Mouse (Mus musculus) granulocyte monocyte progenitor cell, adult 5-6 weeks (primary cell): ENCODE data around the gene Nol8. TPM values are rescaled to one million over a fixed set of nuclear protein-coding genes. Genes with fewer than 3 reads are reported as not detected.

Source experiments
- ATAC-seq: replicated peaks from 2 replicates; pipeline ENCODE4 v1.8.0; 2016; ENCODE audit warnings: mild to moderate bottlenecking, moderate TSS enrichment, inconsistent platforms; ENCODE audit not compliant: poor library complexity, severe bottlenecking
- total RNA-seq, 2 experiments: library from RNA; stranded (forward) in 1 of 2; stranded (reverse) in 1 of 2; fragments of 200-712, 200-1000 nt in 1 of 2; fragments of >200 nt in 1 of 2; fragmentation: Nextera tagmentation in 1 of 2; gene quantifications; 2 replicates each; pipeline ENCODE4 v1.2.3; 2014 to 2017

Nol8 gene
- total RNA-seq, 2 experiments from 2014 or later: 37.6 to 48.8 TPM

DNA sequence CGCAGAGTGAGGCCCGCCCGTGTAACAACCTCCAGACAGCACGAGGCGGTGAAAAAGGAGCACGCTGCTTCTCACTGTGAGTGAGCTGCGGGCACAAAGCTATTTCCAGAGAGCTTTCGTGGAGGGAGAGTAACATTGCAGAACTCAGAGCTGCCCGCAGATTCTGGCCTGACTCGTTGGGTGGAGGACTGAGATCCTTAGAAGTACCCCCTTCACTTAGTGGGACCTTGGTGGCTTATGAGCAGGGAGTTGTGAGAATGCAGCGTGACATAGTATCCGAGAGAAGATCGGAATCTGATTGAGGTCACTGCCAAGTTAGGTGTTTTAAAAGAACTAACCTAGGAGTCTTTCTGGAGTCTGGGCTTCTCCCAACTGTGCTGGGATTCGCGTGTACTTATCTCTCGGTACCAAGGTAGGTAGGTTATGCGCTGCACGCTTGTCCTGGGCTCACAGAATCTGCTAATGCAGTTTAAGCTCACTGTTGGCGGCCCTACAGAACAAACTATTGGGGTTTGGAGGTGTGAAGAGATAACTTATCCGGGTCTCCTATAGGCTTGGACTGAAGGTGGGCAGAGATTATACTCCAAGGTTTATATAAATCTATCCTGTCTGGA lies 29.5 kb downstream of the Nol8 start:
- peak; percentile 0; the same call in 1 of the 2 replicates for ATAC-seq

DNA sequence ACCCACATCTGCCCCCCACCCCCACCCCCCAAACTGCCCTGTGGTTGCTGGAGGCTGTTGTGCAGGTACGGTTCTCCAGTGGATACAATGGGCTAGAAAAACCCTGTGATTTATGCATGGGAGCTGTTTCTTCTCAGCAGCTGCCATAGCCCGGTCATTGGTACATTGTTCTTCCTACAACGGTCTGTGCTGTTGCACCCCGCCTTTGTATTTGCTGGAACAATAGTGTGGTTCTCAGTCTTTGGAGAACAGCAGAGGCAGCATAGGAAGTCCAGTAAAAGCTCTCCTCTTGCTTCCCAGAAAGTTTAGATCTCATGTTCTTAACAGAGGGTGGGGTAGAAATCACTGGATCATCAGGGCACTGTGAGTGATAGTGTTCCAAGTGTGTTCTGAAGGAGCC lies 31.4 kb downstream of the Nol8 start:
- no peak for ATAC-seq

DNA sequence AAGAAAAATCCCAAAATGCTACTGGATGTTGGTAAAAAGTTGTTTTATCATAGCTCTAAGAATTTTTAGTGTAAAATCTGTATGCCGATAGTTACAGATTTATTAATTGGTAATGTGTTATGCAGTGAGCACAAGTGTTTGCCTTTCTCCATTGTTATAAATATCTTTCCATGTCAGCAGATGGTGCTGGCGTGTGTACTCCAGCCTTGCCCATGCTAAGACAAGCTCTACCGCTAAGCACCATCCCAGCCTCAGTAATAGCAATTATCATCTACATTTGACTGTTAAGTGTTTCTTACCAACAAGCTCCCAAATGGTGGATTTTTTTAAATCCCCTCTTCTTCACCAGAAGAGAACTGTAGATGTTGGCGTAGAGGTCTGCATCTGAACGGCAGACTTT lies 38.2 kb downstream of the Nol8 start:
- ATAC-seq: no peak

DNA sequence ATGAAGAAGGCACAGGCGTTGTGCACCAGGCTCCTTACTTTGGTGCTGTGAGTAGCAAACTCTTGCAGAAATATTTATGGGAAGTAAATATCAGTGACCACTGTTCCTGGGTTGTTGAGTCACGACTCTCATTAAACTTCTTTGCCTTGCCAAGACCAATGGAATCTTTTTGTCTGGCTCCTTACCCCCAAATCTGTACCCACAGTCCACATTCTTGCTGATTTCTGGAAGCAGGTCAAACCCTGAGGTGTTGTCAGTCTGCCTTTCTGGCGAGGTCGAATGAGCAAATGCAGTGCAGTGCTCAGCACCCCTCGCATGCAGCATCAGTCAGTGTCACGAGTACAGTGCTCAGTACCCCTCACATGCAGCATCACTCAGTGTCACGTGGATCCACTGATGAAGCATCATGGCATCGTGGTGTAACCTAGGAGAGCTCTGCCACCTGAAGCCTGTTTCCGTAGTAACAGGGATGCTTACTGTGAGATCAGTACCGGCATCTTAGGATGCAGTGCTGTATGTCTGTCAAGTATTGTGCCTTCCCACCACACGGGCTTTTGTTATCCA lies 50.4 kb downstream of the Nol8 start:
- ATAC-seq: no peak

DNA sequence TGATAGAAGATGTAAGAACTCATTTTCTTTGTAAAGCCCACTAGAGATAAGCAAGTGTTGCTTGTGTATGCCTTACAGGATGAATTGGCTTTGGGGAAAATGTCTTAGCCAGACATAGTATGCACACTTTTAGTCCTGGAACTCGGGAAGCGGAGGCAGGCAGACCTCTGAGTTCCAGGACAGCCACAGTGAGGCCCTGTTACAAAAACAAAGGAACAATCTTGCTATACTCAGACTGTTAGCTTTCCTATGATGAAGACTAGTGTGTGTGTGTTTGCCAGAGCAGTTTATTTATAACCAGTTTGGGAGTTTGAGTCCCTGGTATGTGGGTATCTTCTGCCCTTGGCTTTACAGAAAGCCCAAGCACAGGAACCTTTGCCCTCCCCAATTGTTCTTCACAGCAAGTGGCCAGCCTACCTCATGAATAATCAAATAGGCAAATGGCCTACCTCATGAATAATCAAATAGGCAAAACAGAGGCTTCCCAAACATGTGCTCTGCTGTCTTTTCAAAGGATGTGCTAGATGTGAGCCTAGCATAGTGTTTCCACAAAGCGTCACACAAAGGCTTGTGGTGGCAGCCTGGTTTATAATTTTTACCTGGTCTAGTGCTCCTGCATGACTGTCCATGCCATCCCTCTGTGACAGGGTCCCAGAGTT lies 53.3 kb downstream of the Nol8 start:
- no peak for ATAC-seq

DNA sequence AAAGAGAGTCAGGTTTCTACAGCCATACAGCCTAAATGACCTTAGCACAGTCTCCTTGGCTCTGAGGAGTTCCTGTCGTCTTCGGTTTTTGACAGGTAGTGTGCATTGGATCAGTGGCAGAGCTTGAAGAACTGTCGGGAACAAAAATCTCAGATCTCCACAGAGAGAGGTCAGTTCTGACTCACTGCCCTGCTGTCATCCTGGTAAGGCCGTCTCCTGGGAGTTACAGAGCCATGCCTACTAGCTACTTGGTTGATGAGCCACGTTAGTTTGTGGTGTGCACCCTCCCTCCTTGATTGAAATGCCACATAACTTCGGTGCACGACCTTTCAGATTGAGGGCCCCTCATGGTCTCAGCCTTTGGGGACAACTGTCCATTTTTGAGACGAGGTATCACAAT lies 55.4 kb downstream of the Nol8 start:
- no peak for ATAC-seq

DNA sequence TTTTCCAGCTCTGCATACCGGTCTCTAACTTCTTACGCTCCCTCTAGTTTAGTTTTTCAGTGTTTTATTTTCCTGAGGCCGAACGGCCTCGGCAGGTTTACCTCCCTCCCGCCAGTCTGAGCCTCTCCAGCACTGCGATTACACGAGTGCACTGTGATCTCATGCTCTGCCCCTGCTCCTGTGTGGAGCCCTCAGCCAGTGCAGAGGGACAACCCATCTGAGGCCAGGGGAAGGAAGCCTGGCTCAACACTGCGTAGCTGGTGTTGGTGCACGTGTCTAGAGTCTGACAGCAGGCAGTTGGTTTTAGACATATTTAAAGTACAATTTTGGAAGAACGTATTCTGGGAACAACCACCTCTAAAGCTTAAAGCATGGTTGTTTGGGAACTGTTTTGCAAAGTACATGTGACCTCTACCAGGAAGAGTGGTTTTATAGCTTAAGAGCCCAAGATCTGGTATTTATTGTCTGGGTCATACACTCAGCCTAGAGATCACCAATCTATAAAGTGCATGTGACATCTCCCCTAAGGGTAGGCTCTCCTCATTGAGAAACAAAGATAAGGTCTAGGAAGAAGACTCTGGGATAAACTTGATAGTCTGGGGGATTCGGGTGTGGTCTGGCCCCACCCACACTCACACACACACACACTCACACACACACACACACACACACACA lies 59.3 kb downstream of the Nol8 start:
- ATAC-seq: no peak

DNA sequence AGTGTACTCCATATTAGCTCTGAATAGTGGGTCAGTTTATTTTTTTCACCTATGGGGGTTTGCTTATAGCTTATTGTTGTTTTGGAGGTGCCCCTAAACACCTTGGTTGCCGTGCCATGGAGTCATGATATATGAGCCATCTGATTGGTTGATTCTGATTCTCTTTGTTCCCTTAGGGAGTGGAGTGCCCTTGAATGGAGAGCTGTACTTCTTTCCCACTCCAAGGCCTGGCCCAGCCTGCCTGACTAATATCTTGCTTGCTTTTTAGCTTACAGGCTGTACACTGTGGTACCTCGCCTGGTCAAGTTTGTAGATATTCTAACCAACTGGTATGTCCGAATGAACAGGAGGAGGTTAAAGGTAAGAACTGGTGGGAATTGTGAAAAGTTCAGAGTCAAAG lies 66.4 kb downstream of the Nol8 start:
- ATAC-seq: no peak

Other genes starting within 250 kb of the Nol8 start
- 6.3 and 6.5 TPM in 2 replicates for gene Ippk, start 231.8 kb upstream of the Nol8 start, total RNA-seq (2014; fragmentation: Nextera tagmentation)
- 13.8 and 19.4 TPM in 2 replicates for gene Ippk, start 231.8 kb upstream of the Nol8 start, total RNA-seq (2017)
- 0.28 and 1.0 TPM in 2 replicates for gene Tes3-ps, start 159.8 kb upstream of the Nol8 start, total RNA-seq (2014; fragmentation: Nextera tagmentation)
- gene Tes3-ps, start 159.8 kb upstream of the Nol8 start, total RNA-seq (2017): 3.1 and 5.6 TPM in 2 replicates
- gene Ecm2, start 148.3 kb upstream of the Nol8 start, total RNA-seq (2014; fragmentation: Nextera tagmentation): 0.17 TPM in 1 of 2 replicates, not detected in the other
- gene Ecm2, start 148.3 kb upstream of the Nol8 start, total RNA-seq (2017): 0.26 TPM in 1 of 2 replicates, not detected in the other
- gene Aspn, start 108.6 kb upstream of the Nol8 start, total RNA-seq (2014; fragmentation: Nextera tagmentation): not detected in 2 replicates
- gene Aspn, start 108.6 kb upstream of the Nol8 start, total RNA-seq (2017): not detected in 2 replicates
- not detected in 2 replicates for gene Omd, start 70.6 kb upstream of the Nol8 start, total RNA-seq (2014; fragmentation: Nextera tagmentation)
- gene Omd, start 70.6 kb upstream of the Nol8 start, total RNA-seq (2017): not detected in 2 replicates
- not detected in 2 replicates for gene Ogn, start 45.0 kb upstream of the Nol8 start, total RNA-seq (2014; fragmentation: Nextera tagmentation)
- gene Ogn, start 45.0 kb upstream of the Nol8 start, total RNA-seq (2017): 0.56 TPM in 1 of 2 replicates, not detected in the other
- 23.0 and 27.6 TPM in 2 replicates for gene Cenpp, start 293 bp upstream of the Nol8 start, total RNA-seq (2014; fragmentation: Nextera tagmentation)
- 41.8 and 46.5 TPM in 2 replicates for gene Cenpp, start 293 bp upstream of the Nol8 start, total RNA-seq (2017)
- 72.0 and 84.6 TPM in 2 replicates for gene Iars, start 29.0 kb downstream of the Nol8 start, total RNA-seq (2014; fragmentation: Nextera tagmentation)
- gene Iars, start 29.0 kb downstream of the Nol8 start, total RNA-seq (2017): 66.2 and 72.0 TPM in 2 replicates
- gene Gm30302, start 145.9 kb downstream of the Nol8 start, total RNA-seq (2014; fragmentation: Nextera tagmentation): not detected in 2 replicates
- not detected in 2 replicates for gene Gm30302, start 145.9 kb downstream of the Nol8 start, total RNA-seq (2017)